Mouse (Mus musculus) liver, embryonic 15.5 days (tissue): ENCODE measurements around the gene Yars2. TPM values are rescaled to one million over a fixed set of nuclear protein-coding genes. Genes with fewer than 3 reads are reported as not detected.
"Not testable (repeated sequence)": the region's sequence is repeated elsewhere in the genome, so short reads cannot be mapped to it uniquely, and the experiment has no call there.

Experiments used
- ATAC-seq: fragments of 200-750 bp; cut with Nextera tagmentation; 2 replicates; pipeline ENCODE4 v1.8.0; 2017; ENCODE audit warnings: moderate number of reproducible peaks, mild to moderate bottlenecking, moderate library complexity; ENCODE audit not compliant: insufficient read depth
- H3K27ac ChIP-seq: fragments of 300-500 bp; sonication (generic); replicated peaks from 2 replicates; pipeline ENCODE4 v1.5.1; 2015; ENCODE audit warnings: mild to moderate bottlenecking, inconsistent platforms
- H3K27me3 ChIP-seq: fragments of 300-500 bp; sonication (generic); 2 replicates; pipeline ENCODE4 v1.6.1; 2015; ENCODE audit warnings: mild to moderate bottlenecking, inconsistent platforms
- H3K36me3 ChIP-seq: fragments of 300-500 bp; sonication (generic); replicated peaks from 2 replicates; pipeline ENCODE4 v1.6.1; 2015; ENCODE audit warnings: moderate library complexity, mild to moderate bottlenecking, inconsistent platforms
- H3K4me1 ChIP-seq: fragments of 300-500 bp; sonication (generic); replicated peaks from 2 replicates; pipeline ENCODE4 v1.6.1; 2015; ENCODE audit warnings: inconsistent platforms
- H3K4me2 ChIP-seq: fragments of 300-500 bp; sonication (generic); 2 replicates; pipeline ENCODE4 v1.6.1; 2015; ENCODE audit warnings: moderate library complexity, mild to moderate bottlenecking, inconsistent platforms
- H3K4me3 ChIP-seq: fragments of 300-500 bp; sonication (generic); replicated peaks from 2 replicates; pipeline ENCODE4 v1.5.1; 2015; ENCODE audit warnings: mild to moderate bottlenecking, inconsistent platforms
- H3K9ac ChIP-seq: fragments of 300-500 bp; sonication (generic); 2 replicates; pipeline ENCODE4 v1.6.1; 2015; ENCODE audit warnings: moderate library complexity, mild to moderate bottlenecking, inconsistent platforms
- H3K9me3 ChIP-seq: fragments of 300-500 bp; sonication (generic); replicated peaks from 2 replicates; pipeline ENCODE4 v1.6.1; 2016; ENCODE audit warnings: inconsistent platforms
- WGBS: fragments of 180-500 bp; shearing (Covaris S2); methylation state at CpG from one replicate; pipeline ENCODE4 v1.1.7; 2015; ENCODE audit warnings: mixed read lengths; ENCODE audit not compliant: insufficient replicate concordance; 5-methylcytosine and 5-hydroxymethylcytosine counted together
- polyA plus RNA-seq: library from polyadenylated mRNA; unstranded; fragments of >200 nt; fragmentation: Nextera tagmentation; extraction: Ambion mirVana; gene quantifications from 2 replicates; pipeline ENCODE4 v1.2.1, GENCODE M21; 2015

Gene Yars2
- polyA plus RNA-seq, 1 experiment from 2014 or later = 24.4 TPM

DNA sequence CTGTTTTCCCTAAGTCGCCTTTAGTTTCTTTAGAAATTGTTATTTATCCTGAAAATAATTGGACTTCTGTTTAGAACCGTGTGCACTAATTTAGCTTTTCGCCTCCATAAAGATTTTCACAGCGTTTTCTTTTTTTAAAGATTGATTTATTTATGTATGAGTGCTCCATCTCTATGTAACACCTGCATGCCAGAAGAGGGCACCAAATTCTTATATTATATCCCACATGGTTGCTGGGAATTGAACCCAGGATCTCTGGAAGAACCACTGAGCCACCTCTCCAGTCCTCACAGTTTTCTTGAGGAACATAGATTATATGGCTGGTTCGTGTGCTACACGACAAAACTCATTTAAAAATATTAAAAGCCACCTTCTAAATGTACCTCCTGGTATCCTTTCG is 1.1 kb downstream of the Yars2 start:
- ATAC-seq = no peak
- H3K36me3 ChIP-seq = peaks cover 20% of the 10 kb centered on the region
- peak overlapping the region; percentile 78 for H3K4me3 ChIP-seq
- no peaks in the 10 kb centered on the region for H3K27me3 ChIP-seq
- peaks cover 20% of the 10 kb centered on the region for H3K4me1 ChIP-seq
- H3K9me3 ChIP-seq = no peaks in the 10 kb centered on the region
- peak overlapping the region; percentile 62 for H3K9ac ChIP-seq
- peak overlapping the region; percentile 91 for H3K4me2 ChIP-seq
- 12% methylated on average over 7 of the region's 7 CpGs for WGBS
- H3K27ac ChIP-seq = no peak overlapping the region

DNA sequence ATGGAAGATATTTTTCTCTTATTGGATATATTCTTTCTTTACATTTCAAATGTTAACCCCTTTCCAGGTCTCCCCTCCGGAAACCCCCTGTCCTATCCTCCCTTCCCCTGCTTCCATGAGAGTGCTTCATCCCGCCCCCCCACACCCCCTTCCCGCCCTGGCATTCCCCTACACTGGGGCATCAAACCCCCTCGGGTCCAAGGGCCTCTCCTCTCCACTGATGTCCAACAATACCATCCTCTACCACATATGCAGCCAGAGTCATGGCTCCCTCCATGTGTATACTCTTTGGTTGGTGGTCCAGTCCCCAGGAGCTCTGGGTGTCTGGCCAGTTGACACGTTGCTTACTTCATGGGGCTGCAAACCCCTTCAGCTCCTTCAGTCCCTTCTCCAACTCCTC is 8.6 kb downstream of the Yars2 start:
- Histone ChIP-seq H3K9me3 (no peaks in the 10 kb centered on the region), H3K9ac (no peak overlapping the region), H3K4me3 (no peak overlapping the region), H3K36me3 (peaks cover 64% of the 10 kb centered on the region), H3K4me2 (no peak overlapping the region), H3K4me1 (no peaks in the 10 kb centered on the region), H3K27ac (no peak overlapping the region), H3K27me3 (no peaks in the 10 kb centered on the region)
- whole genome bisulfite sequencing = 76% methylated on average over 5 of the region's 5 CpGs
- no peak for ATAC-seq

DNA sequence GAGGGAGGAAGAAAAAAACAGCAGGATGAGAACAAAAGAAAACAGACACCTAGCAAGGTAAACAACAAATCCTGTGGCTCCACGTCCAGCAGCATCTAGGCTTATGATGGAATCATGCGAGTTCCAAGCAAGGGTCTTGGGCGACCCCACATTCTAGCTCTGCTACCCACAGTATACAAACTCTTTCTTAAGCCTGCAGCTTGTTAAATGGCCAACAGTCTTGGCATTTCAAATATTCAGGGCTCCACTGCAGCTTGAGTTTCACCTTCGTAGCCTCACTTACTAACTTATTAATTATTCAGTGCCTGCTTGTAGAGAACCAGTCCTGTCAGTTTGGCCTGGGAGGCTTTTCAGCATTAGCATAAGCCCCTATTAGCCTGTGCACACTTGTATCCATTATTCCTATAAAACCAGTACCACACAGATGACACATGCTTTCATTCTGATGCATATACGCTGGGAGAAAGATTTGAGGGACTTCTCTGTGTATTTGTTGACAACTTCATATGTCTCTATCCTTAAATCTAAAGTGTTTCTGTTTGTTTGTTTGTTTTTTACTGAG is 23.1 kb downstream of the Yars2 start:
- no peak overlapping the region for H3K27ac ChIP-seq
- no peak overlapping the region for H3K9ac ChIP-seq
- no peaks in the 10 kb centered on the region for H3K9me3 ChIP-seq
- peaks cover 51% of the 10 kb centered on the region for H3K36me3 ChIP-seq
- 67% methylated on average over 5 of the region's 5 CpGs for WGBS
- H3K4me1 ChIP-seq = no peaks in the 10 kb centered on the region
- no peaks in the 10 kb centered on the region for H3K27me3 ChIP-seq
- no peak for ATAC-seq
- H3K4me2 ChIP-seq = no peak overlapping the region
- H3K4me3 ChIP-seq = no peak overlapping the region

DNA sequence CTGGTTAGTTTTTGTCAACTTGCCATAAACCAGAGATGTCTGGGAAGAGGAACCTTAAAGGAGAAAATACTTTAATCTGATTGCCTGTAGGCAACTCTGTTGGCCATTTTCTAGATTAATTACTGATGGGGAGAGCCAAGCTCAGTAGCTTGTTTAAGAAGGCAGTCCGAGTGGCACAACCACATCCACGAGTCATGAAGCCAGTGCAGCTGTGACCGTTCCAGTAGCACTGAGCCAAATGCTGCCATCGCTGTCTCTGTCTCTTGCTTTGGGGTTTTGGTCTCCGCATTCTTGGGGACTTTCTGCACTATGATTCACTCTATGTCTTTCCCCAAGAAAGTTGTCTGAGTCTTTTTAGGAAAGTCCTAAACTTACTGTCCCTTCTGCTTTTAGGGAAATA is 43.7 kb downstream of the Yars2 start:
- WGBS = 82% methylated on average over 5 of the region's 5 CpGs
- no peaks in the 10 kb centered on the region for H3K27me3 ChIP-seq

DNA sequence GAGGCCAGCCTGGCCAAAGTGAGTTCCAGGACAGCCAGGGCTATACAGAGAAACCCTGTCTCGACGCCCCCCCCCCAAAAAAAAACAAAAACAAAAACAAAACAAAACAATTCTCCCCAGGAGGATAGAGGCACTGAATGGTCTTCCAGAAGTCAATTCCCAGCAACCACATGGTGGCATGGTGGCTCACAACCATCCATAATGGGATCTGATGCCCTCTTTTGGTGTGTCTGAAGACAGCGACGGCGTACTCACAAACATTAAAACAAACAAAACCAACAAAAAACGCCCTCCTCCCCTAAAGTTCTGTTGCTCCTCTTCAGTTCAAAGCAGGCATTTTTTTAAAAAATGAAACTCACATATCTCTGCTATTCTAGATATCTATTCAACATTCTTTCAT is 55.1 kb downstream of the Yars2 start:
- Histone ChIP-seq H3K4me3 (peak overlapping the region; percentile 93), H3K27me3 (no peaks in the 10 kb centered on the region), H3K4me2 (peak overlapping the region; percentile 78), H3K36me3 (0 out of 2 replicates have a peak, but pooled peaks cover 2% of the 10 kb centered on the region), H3K9me3 (no peaks in the 10 kb centered on the region), H3K27ac (peak overlapping the region; percentile 95), H3K4me1 (peaks cover 21% of the 10 kb centered on the region), H3K9ac (peak overlapping the region; percentile 88)
- no peak for ATAC-seq
- 1% methylated on average over 6 of the region's 6 CpGs for WGBS

More for the DNA sequence above, 43.7 kb downstream of the Yars2 start:
- Histone ChIP-seq H3K4me3 (no peak overlapping the region), H3K4me1 (no peaks in the 10 kb centered on the region), H3K9me3 (no peaks in the 10 kb centered on the region), H3K9ac (no peak overlapping the region), H3K4me2 (no peak overlapping the region), H3K36me3 (0 out of 2 replicates have a peak, but pooled peaks cover 15% of the 10 kb centered on the region), H3K27ac (no peak overlapping the region)
- ATAC-seq = no peak

DNA sequence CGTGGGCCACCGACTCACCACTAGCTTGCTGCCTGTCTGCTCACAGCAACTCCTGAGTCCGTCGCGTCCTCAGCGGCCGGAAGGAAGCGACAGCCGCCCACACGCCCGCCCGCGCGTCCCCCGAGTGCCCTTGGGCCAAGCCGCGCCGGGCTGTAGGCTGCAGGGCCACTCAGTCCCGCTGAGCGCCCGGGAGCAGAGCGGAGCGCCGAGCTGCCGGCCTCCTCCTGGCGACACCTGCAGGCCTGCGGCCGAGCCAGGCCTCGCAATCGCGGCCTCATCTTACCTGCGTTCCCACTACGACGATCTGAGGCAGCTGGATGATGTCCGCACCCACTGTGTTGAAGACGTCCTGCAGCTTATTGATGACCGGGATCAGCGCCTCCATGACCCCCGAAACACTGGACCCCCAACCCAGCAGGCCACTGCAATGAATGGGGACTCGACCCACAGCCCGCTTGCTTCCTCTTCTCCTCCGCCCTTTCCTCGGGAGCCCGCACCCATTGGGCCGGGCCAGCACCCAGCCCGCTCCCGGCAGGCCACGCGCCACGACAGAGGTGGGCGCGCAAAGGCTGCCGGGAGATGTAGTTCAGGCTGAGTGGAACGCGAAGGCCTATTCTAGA is 55.8 kb downstream of the Yars2 start, which contains the start of gene Dnm1l:
Gene Dnm1l (minus strand): TSS at position 479 of the 620 bp plus-strand sequence.
- Histone ChIP-seq H3K36me3 (0 out of 2 replicates have a peak, but pooled peaks cover under 1% of the 10 kb centered on the region), H3K4me2 (peak within 1 kb of the TSS; percentile 78), H3K27ac (peak within 1 kb of the TSS; percentile 95), H3K9ac (peak within 1 kb of the TSS; percentile 88), H3K9me3 (no peaks in the 10 kb centered on the region), H3K4me3 (peak within 1 kb of the TSS; percentile 93), H3K27me3 (no peaks in the 10 kb centered on the region), H3K4me1 (peaks cover 21% of the 10 kb centered on the region)
- ATAC-seq = peak; percentile 100
- WGBS = 0% methylated on average over 55 of the region's 55 CpGs

DNA sequence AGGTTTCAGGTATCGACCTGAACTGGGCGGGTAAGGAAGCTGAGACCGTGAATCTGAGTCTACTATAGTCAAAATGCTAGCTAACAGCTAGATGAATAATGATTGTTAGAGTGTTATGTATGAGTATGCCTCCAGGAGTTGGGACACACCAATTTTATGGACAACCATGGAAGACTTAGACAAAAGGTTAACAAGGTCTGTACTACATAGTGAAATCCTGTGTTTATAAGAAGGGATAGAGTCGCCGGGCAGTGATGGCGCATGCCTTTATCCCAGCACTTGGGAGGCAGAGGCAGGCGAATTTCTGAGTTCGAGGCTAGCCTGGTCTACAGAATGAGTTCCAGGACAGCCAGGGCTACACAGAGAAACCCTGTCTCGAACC is 56.3 kb downstream of the Yars2 start:
- not testable (repeated sequence) for H3K9ac ChIP-seq, H3K27me3 ChIP-seq, H3K27ac ChIP-seq, H3K36me3 ChIP-seq, ATAC-seq, H3K9me3 ChIP-seq
- peak overlapping the region; percentile 78 for H3K4me2 ChIP-seq
- H3K4me1 ChIP-seq = peaks cover 21% of the 10 kb centered on the region
- H3K4me3 ChIP-seq = peak overlapping the region; percentile 93
- WGBS = 42% methylated on average over 9 of the region's 9 CpGs

Other genes with a start within 250 kb of the Yars2 start
- gene Pkp2, start 89.6 kb upstream of the Yars2 start, polyA plus RNA-seq = 10.5 and 11.7 TPM in 2 replicates
- 19.8 and 21.6 TPM in 2 replicates for gene Dnm1l, start 56.0 kb downstream of the Yars2 start, polyA plus RNA-seq